ENCODE assay signal across 36 mouse cellular contexts in the genomic region with DNA sequence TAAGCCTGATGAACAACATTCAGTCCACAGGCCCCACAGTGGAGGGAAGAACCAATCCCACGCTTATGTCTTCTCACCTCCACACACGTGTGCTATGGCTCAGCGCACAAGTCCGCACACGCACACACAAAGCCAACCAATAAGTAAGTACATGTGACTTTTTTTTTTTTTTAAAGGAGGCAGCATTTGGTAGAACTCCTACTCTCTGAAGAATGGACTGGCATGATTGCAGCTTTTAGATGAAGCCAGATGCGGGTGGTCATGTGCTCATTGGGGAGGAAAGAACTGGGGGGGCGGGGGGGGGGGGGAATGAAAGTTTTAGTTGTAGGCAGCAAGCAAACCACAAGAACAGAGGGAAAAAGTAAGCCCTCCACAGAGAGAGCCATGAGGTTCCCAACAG. TPM values are rescaled to one million over a fixed set of nuclear protein-coding genes. Genes with fewer than 3 reads are reported as not detected.
"Had no signal": no experiment of that assay in that cellular context is flagged by ENCODE, and none has a peak within 500 bp of the region (broad histone marks: within the 10 kb centered on the region; RNA-seq: fewer than 3 reads in every experiment).

No protein-coding gene starts in this region.

- H3K4me2 ChIP-seq: heart, embryonic 13.5 days; heart, embryonic 15.5 days; hindbrain, embryonic 13.5 days; hindbrain, embryonic 15.5 days; kidney, embryonic 15.5 days; limb, embryonic 13.5 days; limb, embryonic 15.5 days; liver, embryonic 12.5 days had no signal

- H3K9me3 ChIP-seq: heart, embryonic 10.5 days; hindbrain, embryonic 15.5 days; limb, embryonic 15.5 days had no signal

- H3K27me3 ChIP-seq: kidney, embryonic 15.5 days; limb, embryonic 15.5 days had no signal

- DNase-seq: gastrocnemius, adult 2 months; gastrocnemius, postnatal 10 days; gastrocnemius, postnatal 25 days; heart, adult 18-20 months; heart, postnatal 14 days; heart, postnatal 36 days; kidney, adult 11 months; kidney, adult 2 months; kidney, adult 9 months; kidney, postnatal 14 days; kidney, postnatal 36 days; left cerebral cortex, postnatal 4 days had no signal

- H3K27ac ChIP-seq: gastrocnemius, adult 2 months; heart, embryonic 10.5 days; heart, embryonic 13.5 days; heart, embryonic 15.5 days; hindbrain, embryonic 13.5 days; hindbrain, embryonic 15.5 days; hindbrain, postnatal 0 days; kidney, embryonic 15.5 days; kidney, postnatal 0 days; limb, embryonic 13.5 days; limb, embryonic 15.5 days; liver, embryonic 12.5 days; liver, embryonic 14.5 days had no signal

- ATAC-seq: forebrain, embryonic 16.5 days; hindbrain, postnatal 0 days; intestine, embryonic 16.5 days; liver, embryonic 12.5 days had no signal

- H3K4me3 ChIP-seq: gastrocnemius, adult 2 months; heart, embryonic 10.5 days; heart, embryonic 13.5 days; heart, embryonic 15.5 days; hindbrain, embryonic 13.5 days; hindbrain, embryonic 15.5 days; kidney, embryonic 15.5 days; limb, embryonic 13.5 days; limb, embryonic 15.5 days; liver, embryonic 12.5 days had no signal

- H3K36me3 ChIP-seq: heart, embryonic 10.5 days; heart, embryonic 13.5 days; heart, embryonic 15.5 days; hindbrain, embryonic 13.5 days; hindbrain, embryonic 15.5 days; kidney, embryonic 15.5 days; limb, embryonic 13.5 days; limb, embryonic 15.5 days; liver, embryonic 12.5 days had no signal

- H3K4me1 ChIP-seq: heart, embryonic 15.5 days; liver, embryonic 12.5 days had no signal

- H3K9ac ChIP-seq: heart, embryonic 13.5 days; heart, embryonic 15.5 days; hindbrain, embryonic 13.5 days; hindbrain, embryonic 15.5 days; kidney, embryonic 15.5 days; limb, embryonic 13.5 days; limb, embryonic 15.5 days; liver, embryonic 12.5 days; liver, embryonic 14.5 days had no signal

RNA-seq across cellular contexts. Expression of a gene that starts 59.3 kb away (rescaled TPM):
- total RNA-seq: gastrocnemius, adult 2 months; gastrocnemius, postnatal 25 days; granulocyte monocyte progenitor cell, adult 5-6 weeks; hematopoietic stem cell, adult 5-6 weeks; layer of hippocampus, adult 8-10 months; layer of hippocampus, postnatal 25 days; left cerebral cortex, adult 18-20 months; left cerebral cortex, adult 8-10 months; left cerebral cortex, postnatal 10 days; left cerebral cortex, postnatal 25 days; left cerebral cortex, postnatal 4 days had no signal
- polyA plus RNA-seq: forebrain, embryonic 16.5 days; heart, embryonic 13.5 days; heart, embryonic 15.5 days; hindbrain, embryonic 11.5 days; hindbrain, embryonic 13.5 days; hindbrain, embryonic 15.5 days; hindbrain, postnatal 0 days; kidney, postnatal 0 days; limb, embryonic 11.5 days; limb, embryonic 13.5 days; limb, embryonic 15.5 days had no signal
